Mouse (Mus musculus): ENCODE results near the gene Lypd6b. TPM values are rescaled to one million over a fixed set of nuclear protein-coding genes. Genes with fewer than 3 reads are reported as not detected.

Lypd6b gene
- polyA plus RNA-seq, 3 experiments from 2014 or later, result 0.34 to 0.82 (median 0.44) TPM

- ATAC-seq, result no peak
These were observed 165.3 kb downstream of the Lypd6b start for GRCm38 (mm10) chr2:49952632-49953293.

GRCm38 (mm10) chr2:49957449-49957848 lies 170.0 kb downstream of the Lypd6b start:
- ATAC-seq, result no peak

DNA sequence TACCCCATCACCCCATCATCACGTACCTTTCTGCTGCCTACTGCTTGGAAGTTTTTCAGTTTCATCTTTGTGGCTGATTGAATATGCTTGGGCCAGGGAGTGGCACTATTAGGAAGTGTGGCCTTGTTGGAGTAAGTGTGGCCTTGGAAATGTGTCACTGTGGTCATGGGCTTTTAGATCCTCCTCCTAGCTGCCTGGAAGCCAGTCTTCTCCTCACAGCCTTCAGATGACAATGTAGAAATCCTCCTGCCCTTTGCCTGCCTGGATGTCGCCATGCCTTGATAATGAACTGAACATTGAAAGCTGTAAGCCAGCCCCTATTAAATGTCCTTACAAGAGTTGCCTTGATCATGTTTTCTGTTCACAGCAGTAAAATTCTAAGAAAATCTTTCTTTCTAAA lies 174.5 kb downstream of the Lypd6b start:
- no peak for ATAC-seq

GRCm38 (mm10) chr2:49964899-49965298 lies 177.4 kb downstream of the Lypd6b start:
- ATAC-seq, result no peak

DNA sequence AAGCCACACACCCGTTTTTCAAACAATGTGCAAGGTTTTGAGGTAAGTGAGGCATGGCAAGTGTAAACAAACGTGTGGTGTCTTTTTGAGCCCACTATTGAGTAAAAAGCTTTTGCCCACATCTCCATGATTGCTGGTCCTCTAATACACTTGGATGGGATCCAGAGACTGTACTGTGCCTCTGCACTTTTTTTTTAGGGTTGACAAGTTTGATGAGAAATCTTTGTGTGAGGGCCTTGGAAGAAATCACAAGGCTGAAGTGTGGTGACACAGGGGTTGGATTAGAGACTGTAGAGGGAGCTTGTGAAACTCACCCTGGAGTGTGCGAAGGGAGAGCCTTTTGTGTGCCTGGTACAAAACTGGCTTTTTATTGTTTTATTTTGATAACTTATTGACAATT lies 180.3 kb downstream of the Lypd6b start:
- ATAC-seq, result no peak

GRCm38 (mm10) chr2:49970990-49971389 lies 183.5 kb downstream of the Lypd6b start:
- ATAC-seq, result no peak

DNA sequence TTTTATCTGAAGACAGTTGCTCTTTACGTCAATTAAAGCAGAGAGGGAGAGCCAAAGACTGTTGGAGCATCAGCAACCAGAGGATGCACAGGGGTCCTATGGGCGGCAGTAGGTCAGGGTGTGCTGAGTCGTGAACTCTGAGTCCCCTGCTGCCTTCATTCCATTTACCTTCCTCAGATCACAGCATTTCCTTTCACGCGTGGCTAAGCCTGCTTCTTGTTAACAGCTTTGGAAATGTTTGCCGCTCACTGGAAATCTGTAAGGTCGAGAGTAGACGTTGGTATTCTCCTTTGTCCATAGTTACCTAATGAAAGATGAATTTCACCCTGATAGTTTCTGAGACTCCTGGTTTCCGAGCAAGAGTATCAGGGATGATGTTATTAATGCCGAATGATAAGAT lies 191.1 kb downstream of the Lypd6b start:
- no peak for ATAC-seq

DNA sequence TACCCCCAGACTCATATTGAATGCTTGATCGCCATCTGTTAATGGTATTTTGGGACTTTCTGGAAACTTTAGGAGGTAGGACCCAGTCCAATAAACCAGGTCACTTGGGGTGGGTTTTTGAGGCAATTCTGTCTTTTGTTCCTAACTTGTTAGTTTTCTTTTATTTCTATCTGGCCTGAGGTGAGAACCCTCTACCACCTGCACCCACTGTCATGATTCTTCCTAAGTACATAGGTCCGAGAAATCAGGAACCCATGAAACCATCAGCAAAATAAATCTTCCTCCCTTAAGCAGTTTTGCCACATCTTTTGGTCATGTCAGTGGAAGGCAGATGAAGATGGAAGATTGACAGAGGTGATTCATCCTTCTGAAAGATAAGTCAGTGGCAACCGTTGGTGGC lies 192.5 kb downstream of the Lypd6b start:
- ATAC-seq, result no peak

- ATAC-seq, result no peak
These were observed 195.5 kb downstream of the Lypd6b start for GRCm38 (mm10) chr2:49983021-49983420.

DNA sequence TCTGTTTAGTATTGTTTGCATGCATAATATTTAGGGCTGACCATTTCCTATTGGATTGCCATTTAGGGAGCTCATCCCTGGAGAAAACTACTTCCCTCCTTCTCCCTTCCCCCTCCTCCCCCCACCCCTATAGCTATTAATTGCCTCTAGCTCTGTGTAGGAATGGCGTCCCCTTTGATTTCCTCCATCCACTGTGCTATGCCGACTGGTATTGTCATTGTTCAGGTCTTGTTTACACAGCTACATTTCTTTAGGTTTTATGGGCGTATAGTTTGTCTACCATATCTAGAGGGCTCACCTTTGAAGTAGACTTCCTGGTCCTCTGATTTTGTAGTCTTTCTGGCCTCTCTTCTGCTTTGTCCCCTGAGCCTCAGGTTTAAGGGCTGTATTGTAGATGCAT lies 197.3 kb downstream of the Lypd6b start:
- no peak for ATAC-seq

GRCm38 (mm10) chr2:49995841-49996240 lies 208.4 kb downstream of the Lypd6b start:
- no peak for ATAC-seq

GRCm38 (mm10) chr2:49997216-49997615 lies 209.7 kb downstream of the Lypd6b start:
- ATAC-seq, result no peak

Other genes with a start within 250 kb of the Lypd6b start
- gene Kif5c, start 168.4 kb upstream of the Lypd6b start, polyA plus RNA-seq (2017; shearing (Covaris generic)), result 1 to 10 TPM; 2.5 to 3.1 (median 2.6) TPM

All from inflammation-experienced regulatory T-cells, adult 6 months (primary cell).